Mouse (Mus musculus) spleen, adult 2 months (tissue): Measurements from ENCODE around the gene Sephs1.

Experiments
- CTCF ChIP-seq: fragments of 200-500 bp; IDR thresholded peaks from 2 replicates; pipeline ENCODE4 v1.5.1; 2011; ENCODE audit warnings: mild to moderate bottlenecking, inconsistent platforms; ENCODE audit not compliant: insufficient read depth, insufficient read length, insufficient replicate concordance; ENCODE audit errors: extremely low read depth
- POLR2A ChIP-seq: fragments of 200-500 bp; IDR thresholded peaks from 2 replicates; pipeline ENCODE4 v1.6.1; 2011; ENCODE audit warnings: low read depth, low read length, inconsistent platforms

DNA sequence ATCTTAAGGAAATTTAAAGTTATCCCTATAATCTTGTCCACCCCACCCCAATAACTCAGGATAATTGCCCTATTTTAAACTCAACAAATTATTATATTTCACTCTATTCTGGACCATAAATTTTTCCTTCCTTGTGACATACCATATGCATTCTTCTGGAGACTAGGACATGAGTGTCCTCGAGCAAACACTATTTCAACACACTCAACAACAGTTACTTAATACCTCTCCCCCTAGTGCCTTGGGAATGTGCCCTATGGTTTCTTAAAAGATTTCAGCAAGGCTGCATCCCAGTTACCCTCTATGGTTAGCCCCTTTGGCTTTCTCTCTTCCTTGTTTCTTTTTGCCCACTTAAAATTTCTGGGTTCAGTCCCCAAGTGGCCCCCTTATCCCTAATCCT is 6.3 kb upstream of the Sephs1 start:
- TF ChIP-seq POLR2A (no peak), CTCF (no peak)
